Mouse (Mus musculus) NIH3T3 (cell line): ENCODE measurements around the gene Sytl3.

Experiments
- DNase-seq: peaks from one replicate; pipeline ENCODE4 v3.0.0-alpha.2; 2012; ENCODE audit warnings: low read depth

The Sytl3 gene

DNA sequence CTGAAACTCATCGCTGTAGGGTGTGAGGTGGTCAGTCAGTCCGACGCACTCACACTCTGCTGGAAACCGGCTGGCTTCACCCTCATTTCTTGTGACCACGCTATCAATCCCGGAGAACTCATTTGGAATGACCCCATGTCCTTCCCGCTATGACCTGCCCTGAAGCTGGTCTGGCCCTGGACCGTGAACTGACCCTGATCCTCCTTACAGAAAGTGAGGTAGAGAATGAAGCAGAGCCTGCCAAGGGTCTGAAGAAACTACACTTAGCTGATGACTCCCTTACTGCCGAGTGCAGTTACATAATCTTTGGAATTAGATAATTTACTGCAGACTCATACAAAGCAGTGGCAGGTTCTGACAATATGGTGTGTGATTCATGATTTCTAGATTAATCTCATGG lies 96.3 kb downstream of the Sytl3 start:
- DNase-seq, result peak; percentile 43

DNA sequence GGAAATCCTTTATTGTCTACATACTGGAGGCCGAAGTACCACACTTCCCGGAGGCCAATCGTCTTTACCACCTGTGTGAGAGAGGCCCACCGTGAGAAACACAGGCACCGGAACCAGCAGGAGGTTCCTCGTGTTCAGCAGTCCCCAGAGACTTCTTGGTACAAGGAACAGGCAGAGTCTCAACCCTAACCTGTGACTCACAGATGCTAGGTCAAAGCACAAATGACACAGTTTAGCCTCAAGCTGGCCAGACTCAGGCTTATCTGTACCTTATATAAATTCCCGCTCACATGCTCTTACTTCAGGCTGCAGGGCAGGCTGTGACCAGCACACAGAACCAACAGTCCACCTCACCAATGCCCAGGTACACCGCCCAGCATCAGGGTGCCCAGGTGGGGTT lies 97.0 kb downstream of the Sytl3 start:
- DNase-seq, result no peak

DNA sequence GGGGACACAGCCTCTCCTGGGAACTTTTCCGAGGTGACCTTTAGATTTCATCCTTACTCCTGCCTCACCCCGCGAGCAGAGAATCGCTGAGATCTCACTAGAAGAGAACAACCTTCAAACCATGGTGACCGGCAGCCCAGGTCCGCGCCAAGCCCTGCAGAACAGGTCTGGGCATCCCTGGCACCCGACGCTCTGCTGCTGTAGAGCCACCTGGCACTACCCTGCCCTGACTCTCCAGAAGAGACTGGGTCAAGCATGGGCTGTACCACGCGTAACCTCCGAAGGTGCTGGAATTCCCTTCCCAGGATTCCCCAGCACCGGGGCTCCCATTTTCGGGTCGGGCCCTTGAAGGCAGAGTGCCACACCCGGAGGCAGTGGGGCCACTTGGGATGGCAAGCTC lies 99.0 kb downstream of the Sytl3 start:
- no peak for DNase-seq

DNA sequence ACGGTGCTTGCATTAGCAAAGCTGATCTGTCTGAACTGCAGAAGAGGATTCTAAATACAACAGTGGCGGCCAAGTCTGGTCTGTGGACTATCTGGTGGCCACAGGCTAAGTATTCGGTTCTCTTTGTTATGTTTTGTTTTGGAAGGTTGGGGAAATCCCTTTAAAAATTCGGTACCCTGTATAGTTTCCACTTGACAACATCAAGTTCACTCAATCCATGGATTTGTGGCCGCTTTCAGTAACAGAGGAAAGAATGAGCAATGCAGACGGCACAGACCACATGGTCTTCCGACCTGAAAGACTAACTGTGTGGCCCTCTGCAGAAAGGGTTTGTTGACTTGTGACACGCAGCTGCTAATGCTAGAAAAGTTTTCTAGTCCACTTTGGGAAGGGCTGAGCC lies 100.0 kb downstream of the Sytl3 start:
- DNase-seq, result no peak

GRCm38 (mm10) chr17:6759717-6760292 lies 100.9 kb downstream of the Sytl3 start:
- DNase-seq, result no peak

GRCm38 (mm10) chr17:6763513-6764226 lies 104.8 kb downstream of the Sytl3 start:
- no peak for DNase-seq

DNA sequence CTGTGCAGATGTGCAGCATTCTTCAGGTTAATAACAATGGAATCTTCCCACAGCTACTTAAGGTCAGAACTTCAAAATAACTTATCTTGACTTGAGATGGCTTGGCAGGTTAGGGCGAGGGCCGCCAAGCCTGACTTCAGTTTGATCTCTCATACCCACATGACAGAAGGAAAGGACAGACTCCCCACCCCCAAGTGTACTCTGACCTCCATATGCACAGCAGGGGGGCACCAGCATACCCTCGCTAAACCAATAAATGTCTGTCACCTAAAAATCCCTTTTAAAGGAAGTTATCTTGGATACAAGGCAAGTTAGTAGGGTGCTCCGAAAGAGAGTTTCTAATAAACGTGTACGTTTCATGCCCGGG lies 105.3 kb downstream of the Sytl3 start:
- no peak for DNase-seq

DNA sequence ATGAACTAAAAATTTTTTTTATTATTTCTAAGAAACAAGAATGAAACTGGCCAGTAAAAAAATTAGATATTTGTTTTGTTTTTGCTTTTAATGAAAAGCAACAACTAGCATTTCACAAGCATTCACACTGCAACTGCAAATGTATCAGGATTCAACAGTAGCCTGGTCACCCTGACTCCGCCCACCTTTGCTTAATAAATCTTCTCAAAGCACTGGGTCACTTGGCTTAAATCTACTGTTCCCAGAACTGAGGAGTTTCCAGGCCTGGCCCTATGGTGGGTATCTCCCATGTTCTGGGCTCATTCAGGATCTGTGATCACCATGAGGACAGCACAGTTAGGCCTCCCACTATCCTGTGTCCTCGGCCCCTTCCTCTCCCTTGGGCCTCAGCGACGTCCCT lies 105.8 kb downstream of the Sytl3 start:
- DNase-seq, result no peak

GRCm38 (mm10) chr17:6765886-6766285 lies 107.0 kb downstream of the Sytl3 start:
- no peak for DNase-seq

- no peak for DNase-seq
Observed at GRCm38 (mm10) chr17:6766823-6767222, 107.9 kb downstream of the Sytl3 start.

DNA sequence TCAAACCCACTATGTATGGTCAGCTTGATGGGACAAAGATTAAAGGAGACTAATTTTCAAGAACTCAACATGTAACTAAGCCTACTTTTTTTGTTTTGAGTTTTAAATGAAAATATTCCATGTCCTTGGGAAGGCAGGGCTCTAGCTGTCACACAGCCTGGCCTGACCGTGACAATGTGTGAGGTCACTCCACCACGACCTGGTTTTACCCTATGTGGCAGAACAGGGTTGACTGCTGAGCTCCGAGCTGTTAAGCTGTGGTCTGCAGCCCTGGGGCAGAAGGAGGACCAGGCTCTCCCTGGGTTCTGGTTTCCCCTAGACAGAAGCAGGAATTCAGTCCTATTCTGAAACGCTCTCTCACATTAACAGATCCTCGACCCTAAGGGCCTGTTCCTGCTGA lies 108.9 kb downstream of the Sytl3 start:
- DNase-seq, result no peak

DNA sequence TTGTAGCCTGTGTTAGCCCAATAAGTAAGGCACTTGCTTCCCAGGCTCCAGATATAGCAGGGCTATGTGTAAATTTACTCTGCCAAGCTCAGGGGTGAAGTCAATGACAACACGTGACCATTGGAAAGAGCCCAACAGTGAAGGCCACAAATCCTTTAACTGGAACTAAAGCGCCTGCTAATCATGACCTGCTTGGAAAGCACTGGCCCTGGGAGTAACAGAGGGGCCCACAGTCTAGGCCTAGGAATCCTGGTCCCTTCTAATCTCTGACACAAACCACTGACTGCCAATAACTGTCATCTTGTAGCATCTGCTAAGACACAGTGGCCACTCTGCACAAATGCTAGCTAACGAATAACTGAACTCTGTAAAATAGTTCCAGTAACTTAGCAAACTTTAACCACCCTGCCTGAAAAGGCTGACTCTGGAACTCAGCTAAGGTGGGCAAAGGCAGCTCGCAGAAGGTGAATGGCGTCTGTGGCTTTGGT lies 109.5 kb downstream of the Sytl3 start:
- no peak for DNase-seq

DNA sequence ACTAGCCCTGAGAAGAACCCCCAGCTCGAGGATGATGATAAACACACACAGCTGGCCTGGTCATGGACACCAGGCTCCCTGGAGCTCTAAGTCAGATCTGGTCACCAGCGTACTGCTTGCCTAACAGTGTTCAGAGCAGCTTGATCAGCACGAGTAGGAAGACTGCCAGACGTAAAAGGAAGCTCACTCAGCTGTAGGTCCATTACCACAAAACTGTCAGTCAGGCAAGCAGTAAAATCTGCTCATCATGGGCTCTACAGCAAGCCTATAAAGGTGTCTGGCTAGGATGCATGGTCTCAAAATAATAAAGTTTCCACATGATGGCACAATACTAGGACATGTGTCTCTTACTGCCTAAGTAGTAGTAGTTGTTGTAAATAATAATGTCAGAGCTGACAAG lies 110.7 kb downstream of the Sytl3 start:
- no peak for DNase-seq

- DNase-seq, result no peak
Observed at GRCm38 (mm10) chr17:6771661-6772489, 113.0 kb downstream of the Sytl3 start.

DNA sequence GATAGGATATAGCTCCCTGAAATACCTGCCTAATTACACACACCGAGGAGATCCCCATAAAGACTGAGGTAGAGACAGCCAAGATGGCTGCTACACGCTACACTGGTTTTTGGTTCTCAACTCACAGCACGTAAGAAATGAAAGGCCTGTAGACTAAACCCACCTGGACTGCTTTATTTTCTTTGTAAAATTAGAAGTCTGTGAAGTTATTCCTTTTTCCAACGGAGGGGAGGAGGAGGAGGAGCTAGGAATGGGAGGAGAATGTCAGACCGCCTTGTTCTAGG lies 113.5 kb downstream of the Sytl3 start:
- no peak for DNase-seq

GRCm38 (mm10) chr17:6773249-6773966 lies 114.5 kb downstream of the Sytl3 start:
- DNase-seq, result no peak

GRCm38 (mm10) chr17:6775221-6775620 lies 116.3 kb downstream of the Sytl3 start:
- no peak for DNase-seq

GRCm38 (mm10) chr17:6775671-6776070 lies 116.8 kb downstream of the Sytl3 start:
- DNase-seq, result no peak

GRCm38 (mm10) chr17:6776123-6776522 lies 117.2 kb downstream of the Sytl3 start:
- DNase-seq, result no peak

DNA sequence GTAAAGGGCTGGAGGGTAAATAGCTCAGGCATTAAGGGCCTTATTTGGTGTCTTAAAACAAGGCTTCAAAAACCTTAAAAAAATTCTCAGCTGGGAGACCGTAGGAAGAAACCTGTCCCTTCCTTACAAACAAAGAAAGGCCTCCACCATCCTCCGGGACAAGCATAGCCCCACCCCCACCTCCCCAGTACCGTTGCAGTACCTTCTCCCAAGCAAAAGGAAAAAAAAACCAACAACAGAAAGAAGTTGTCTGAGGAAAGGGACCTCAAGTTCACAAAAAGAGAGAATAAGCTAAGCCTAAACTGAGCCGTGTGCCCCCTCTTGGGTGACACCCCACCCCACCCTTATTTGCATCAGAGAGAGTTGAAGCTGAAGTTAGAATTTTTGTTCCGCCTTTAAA lies 117.7 kb downstream of the Sytl3 start:
- no peak for DNase-seq

DNA sequence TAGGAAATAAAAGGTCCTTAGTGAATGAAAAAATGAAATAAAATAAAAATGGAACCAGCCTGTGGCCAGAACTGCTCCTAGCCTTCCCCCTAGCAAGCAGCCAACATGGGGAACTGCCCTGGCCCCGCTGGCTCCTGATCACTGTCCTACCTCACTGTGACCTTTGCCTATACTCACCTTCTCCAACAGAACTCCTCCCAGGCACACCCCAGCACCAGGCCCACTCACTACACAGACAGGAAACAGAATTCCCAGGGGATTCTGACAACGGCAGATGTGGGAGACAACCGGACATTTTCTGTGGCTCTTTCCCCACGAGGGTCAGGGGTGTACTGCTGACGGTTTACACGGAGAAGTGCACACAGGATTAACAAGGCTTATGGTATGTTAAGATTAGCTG lies 118.2 kb downstream of the Sytl3 start:
- no peak for DNase-seq

GRCm38 (mm10) chr17:6777629-6778331 lies 118.9 kb downstream of the Sytl3 start:
- no peak for DNase-seq
